Mouse (Mus musculus): Measurements from ENCODE around the gene Asxl1. TPM values are rescaled to one million over a fixed set of nuclear protein-coding genes. Genes with fewer than 3 reads are reported as not detected.

The Asxl1 gene
- 2.6 and 3.3 TPM in 2 replicates for polyA plus RNA-seq (2021; fragmentation: Nextera tagmentation)
- long read RNA-seq, experiment 1, partial matches to known transcripts, result 1 of 14 reads
- long read RNA-seq, experiment 1, other reads (novel, unspliced or antisense), result 13 of 14 reads
- long read RNA-seq, experiment 2, full-length matches to known transcripts, result 1 of 21 reads
- long read RNA-seq, experiment 2, partial matches to known transcripts, result 1 of 21 reads
- long read RNA-seq, experiment 2, other reads (novel, unspliced or antisense), result 19 of 21 reads

GRCm38 (mm10) chr2:153345454-153346220, at the start of gene Asxl1:
Gene Asxl1 (plus strand): TSS chr2:153345829.

Other genes with a start within 250 kb of the Asxl1 start
- gene Hck, start 237.4 kb upstream of the Asxl1 start, polyA plus RNA-seq (2021; fragmentation: Nextera tagmentation), result 1.9 and 2.7 TPM in 2 replicates
- 50.7 and 52.4 TPM in 2 replicates for gene Tm9sf4, start 184.5 kb upstream of the Asxl1 start, polyA plus RNA-seq (2021; fragmentation: Nextera tagmentation)
- 17.7 and 18.7 TPM in 2 replicates for gene Tspyl3, start 120.4 kb upstream of the Asxl1 start, polyA plus RNA-seq (2021; fragmentation: Nextera tagmentation)
- gene Plagl2, start 104.4 kb upstream of the Asxl1 start, polyA plus RNA-seq (2021; fragmentation: Nextera tagmentation), result 1.3 and 1.8 TPM in 2 replicates
- 1.3 and 1.7 TPM in 2 replicates for gene Pofut1, start 104.3 kb upstream of the Asxl1 start, polyA plus RNA-seq (2021; fragmentation: Nextera tagmentation)
- 4.8 and 5.7 TPM in 2 replicates for gene Kif3b, start 54.4 kb upstream of the Asxl1 start, polyA plus RNA-seq (2021; fragmentation: Nextera tagmentation)
- gene 4930404H24Rik, start 147.0 kb downstream of the Asxl1 start, polyA plus RNA-seq (2021; fragmentation: Nextera tagmentation), result not detected in 2 replicates
- 11.7 and 14.4 TPM in 2 replicates for gene Nol4l, start 184.1 kb downstream of the Asxl1 start, polyA plus RNA-seq (2021; fragmentation: Nextera tagmentation)